Mouse (Mus musculus) brain, embryonic 14.5 days (tissue): ENCODE measurements around the gene Cmbl.

Experiments
- CTCF ChIP-seq: fragments of 200-500 bp; IDR thresholded peaks from 2 replicates; pipeline ENCODE4 v1.5.1; 2012; ENCODE audit warnings: inconsistent platforms, mild to moderate bottlenecking, moderate library complexity, borderline replicate concordance; ENCODE audit not compliant: insufficient read depth, insufficient read length; ENCODE audit errors: extremely low read depth
- POLR2A ChIP-seq: fragments of 200-500 bp; IDR thresholded peaks from 2 replicates; pipeline ENCODE4 v1.6.1; 2012; ENCODE audit warnings: mild to moderate bottlenecking, inconsistent platforms, borderline replicate concordance; ENCODE audit not compliant: poor library complexity, insufficient read depth, insufficient read length, severe bottlenecking; ENCODE audit errors: extremely low read depth

GRCm38 (mm10) chr15:31590176-31590575 lies 25.0 kb downstream of the Cmbl start:
- TF ChIP-seq CTCF = no peak
- TF ChIP-seq POLR2A = no peak
